Mouse (Mus musculus): ENCODE data around the gene Kmt2b. TPM values are rescaled to one million over a fixed set of nuclear protein-coding genes. Genes with fewer than 3 reads are reported as not detected.

Kmt2b gene
- polyA plus RNA-seq, 1 experiment from 2014 or later, result 7.4 TPM

GRCm38 (mm10) chr7:30540572-30540971 lies 48.0 kb downstream of the Kmt2b start:
- H3K36me3 ChIP-seq, result peaks cover 57% of the 10 kb centered on the region
- H3K4me3 ChIP-seq, result no peak overlapping the region
- H3K9me3 ChIP-seq (replicated peaks), result no peaks in the 10 kb centered on the region
- no peaks in the 10 kb centered on the region for H3K27me3 ChIP-seq (ENCODE audit: low read depth, poor library complexity, severe bottlenecking)
- no peak overlapping the region for H3K27ac ChIP-seq (replicated peaks)
- WGBS, result 88% methylated on average over 7 of the region's 7 CpGs
- no peak for DNase-seq (ENCODE audit: low spot score)
- H3K4me1 ChIP-seq, result peaks cover 7% of the 10 kb centered on the region

GRCm38 (mm10) chr7:30534633-30535577 lies 53.6 kb downstream of the Kmt2b start, which contains the start of gene Arhgap33:
TSS of gene Arhgap33 (minus strand) at chr7:30535060.
- Histone ChIP-seq H3K4me3 (peak within 1 kb of the TSS; percentile 67), H3K36me3 (peaks cover 50% of the 10 kb centered on the region)
- WGBS, result under 1% methylated on average over 78 of the region's 84 CpGs

GRCm38 (mm10) chr7:30533941-30534632 lies 54.4 kb downstream of the Kmt2b start:
- Histone ChIP-seq H3K4me1 (peaks cover 39% of the 10 kb centered on the region), H3K36me3 (peaks cover 50% of the 10 kb centered on the region), H3K4me3 (peak overlapping the region; percentile 67), H3K9me3 (replicated peaks) (no peaks in the 10 kb centered on the region), H3K27ac (replicated peaks) (peak overlapping the region; percentile 97), H3K27me3 (ENCODE audit: low read depth, poor library complexity, severe bottlenecking) (peaks cover 23% of the 10 kb centered on the region)
- DNase-seq (ENCODE audit: low spot score), result no peak
- WGBS, result 6% methylated on average over 26 of the region's 26 CpGs

More at GRCm38 (mm10) chr7:30534633-30535577, 53.6 kb downstream of the Kmt2b start, which contains the start of gene Arhgap33:
- H3K9me3 ChIP-seq (replicated peaks), result no peaks in the 10 kb centered on the region
- peaks cover 23% of the 10 kb centered on the region for H3K27me3 ChIP-seq (ENCODE audit: low read depth, poor library complexity, severe bottlenecking)
- peak; percentile 98 for DNase-seq (ENCODE audit: low spot score)
- H3K27ac ChIP-seq (replicated peaks), result peak within 1 kb of the TSS; percentile 97
- peaks cover 39% of the 10 kb centered on the region for H3K4me1 ChIP-seq

GRCm38 (mm10) chr7:30532931-30533330 lies 55.6 kb downstream of the Kmt2b start:
- Histone ChIP-seq H3K27me3 (ENCODE audit: low read depth, poor library complexity, severe bottlenecking) (peaks cover 25% of the 10 kb centered on the region), H3K36me3 (peaks cover 53% of the 10 kb centered on the region), H3K27ac (replicated peaks) (peak overlapping the region; percentile 97), H3K9me3 (replicated peaks) (no peaks in the 10 kb centered on the region), H3K4me3 (peak overlapping the region; percentile 67), H3K4me1 (peaks cover 39% of the 10 kb centered on the region)
- DNase-seq (ENCODE audit: low spot score), result peak; percentile 49
- WGBS, result 16% methylated on average over 8 of the region's 8 CpGs

- DNase-seq (ENCODE audit: low spot score), result no peak
- Histone ChIP-seq H3K4me3 (no peak overlapping the region), H3K4me1 (peaks cover 46% of the 10 kb centered on the region), H3K27ac (replicated peaks) (no peak overlapping the region), H3K9me3 (replicated peaks) (no peaks in the 10 kb centered on the region), H3K27me3 (ENCODE audit: low read depth, poor library complexity, severe bottlenecking) (peaks cover 37% of the 10 kb centered on the region), H3K36me3 (peaks cover 68% of the 10 kb centered on the region)
- WGBS, result 88% methylated on average over 9 of the region's 9 CpGs
These were observed 57.2 kb downstream of the Kmt2b start for GRCm38 (mm10) chr7:30531291-30531815.

GRCm38 (mm10) chr7:30526981-30527380 lies 61.5 kb downstream of the Kmt2b start:
- DNase-seq (ENCODE audit: low spot score), result no peak

GRCm38 (mm10) chr7:30526399-30526798 lies 62.1 kb downstream of the Kmt2b start:
- H3K9me3 ChIP-seq (replicated peaks), result no peaks in the 10 kb centered on the region
- no peak for DNase-seq (ENCODE audit: low spot score)
- 21% methylated on average over 17 of the region's 17 CpGs for WGBS
- peaks cover 90% of the 10 kb centered on the region for H3K36me3 ChIP-seq
- peaks cover 18% of the 10 kb centered on the region for H3K4me1 ChIP-seq
- peaks cover 16% of the 10 kb centered on the region for H3K27me3 ChIP-seq (ENCODE audit: low read depth, poor library complexity, severe bottlenecking)
- 0 out of 2 replicates have a peak overlapping the region, but pooled peaks have one; percentile 7 for H3K4me3 ChIP-seq
- H3K27ac ChIP-seq (replicated peaks), result peak overlapping the region; percentile 17; the same call in 1 of the 2 replicates

More at GRCm38 (mm10) chr7:30526981-30527380, 61.5 kb downstream of the Kmt2b start:
- H3K27me3 ChIP-seq (ENCODE audit: low read depth, poor library complexity, severe bottlenecking), result peaks cover 20% of the 10 kb centered on the region
- H3K4me3 ChIP-seq, result no peak overlapping the region
- H3K27ac ChIP-seq (replicated peaks), result peak overlapping the region; percentile 17; the same call in 1 of the 2 replicates
- H3K9me3 ChIP-seq (replicated peaks), result no peaks in the 10 kb centered on the region
- peaks cover 17% of the 10 kb centered on the region for H3K4me1 ChIP-seq
- WGBS, result 82% methylated on average over 14 of the region's 14 CpGs
- H3K36me3 ChIP-seq, result peaks cover 96% of the 10 kb centered on the region

GRCm38 (mm10) chr7:30525954-30526353 lies 62.6 kb downstream of the Kmt2b start:
- 32% methylated on average over 10 of the region's 10 CpGs for WGBS
- Histone ChIP-seq H3K36me3 (peaks cover 86% of the 10 kb centered on the region), H3K4me1 (peaks cover 22% of the 10 kb centered on the region)

GRCm38 (mm10) chr7:30524487-30524886 lies 64.0 kb downstream of the Kmt2b start:
- H3K9me3 ChIP-seq (replicated peaks), result no peaks in the 10 kb centered on the region
- 81% methylated on average over 6 of the region's 6 CpGs for WGBS
- peaks cover 35% of the 10 kb centered on the region for H3K4me1 ChIP-seq
- no peak overlapping the region for H3K27ac ChIP-seq (replicated peaks)
- no peak overlapping the region for H3K4me3 ChIP-seq
- DNase-seq (ENCODE audit: low spot score), result no peak
- H3K36me3 ChIP-seq, result peaks cover 71% of the 10 kb centered on the region
- H3K27me3 ChIP-seq (ENCODE audit: low read depth, poor library complexity, severe bottlenecking), result peaks cover 16% of the 10 kb centered on the region

More at GRCm38 (mm10) chr7:30525954-30526353, 62.6 kb downstream of the Kmt2b start:
- H3K9me3 ChIP-seq (replicated peaks), result no peaks in the 10 kb centered on the region
- no peak for DNase-seq (ENCODE audit: low spot score)
- no peak overlapping the region for H3K4me3 ChIP-seq
- peaks cover 16% of the 10 kb centered on the region for H3K27me3 ChIP-seq (ENCODE audit: low read depth, poor library complexity, severe bottlenecking)
- H3K27ac ChIP-seq (replicated peaks), result no peak overlapping the region

- WGBS, result 81% methylated on average over 10 of the region's 10 CpGs
- no peak overlapping the region for H3K4me3 ChIP-seq
- no peak overlapping the region for H3K27ac ChIP-seq (replicated peaks)
- no peaks in the 10 kb centered on the region for H3K9me3 ChIP-seq (replicated peaks)
- peaks cover 55% of the 10 kb centered on the region for H3K36me3 ChIP-seq
- H3K27me3 ChIP-seq (ENCODE audit: low read depth, poor library complexity, severe bottlenecking), result peaks cover 13% of the 10 kb centered on the region
- DNase-seq (ENCODE audit: low spot score), result no peak
- peaks cover 39% of the 10 kb centered on the region for H3K4me1 ChIP-seq
These were observed 65.7 kb downstream of the Kmt2b start for GRCm38 (mm10) chr7:30522871-30523270.

GRCm38 (mm10) chr7:30520856-30521255 lies 67.7 kb downstream of the Kmt2b start:
- no peaks in the 10 kb centered on the region for H3K27me3 ChIP-seq (ENCODE audit: low read depth, poor library complexity, severe bottlenecking)
- no peak for DNase-seq (ENCODE audit: low spot score)
- H3K9me3 ChIP-seq (replicated peaks), result no peaks in the 10 kb centered on the region
- H3K4me3 ChIP-seq, result no peak overlapping the region
- H3K36me3 ChIP-seq, result peaks cover 35% of the 10 kb centered on the region
- peak overlapping the region; percentile 2 for H3K27ac ChIP-seq (replicated peaks)
- peaks cover 27% of the 10 kb centered on the region for H3K4me1 ChIP-seq
- 85% methylated on average over 5 of the region's 5 CpGs for WGBS

GRCm38 (mm10) chr7:30520396-30520795 lies 68.1 kb downstream of the Kmt2b start:
- DNase-seq (ENCODE audit: low spot score), result no peak
- peaks cover 30% of the 10 kb centered on the region for H3K36me3 ChIP-seq
- H3K4me3 ChIP-seq, result no peak overlapping the region
- no peaks in the 10 kb centered on the region for H3K9me3 ChIP-seq (replicated peaks)
- H3K4me1 ChIP-seq, result peaks cover 30% of the 10 kb centered on the region
- H3K27me3 ChIP-seq (ENCODE audit: low read depth, poor library complexity, severe bottlenecking), result peaks cover 4% of the 10 kb centered on the region; the same call in 1 of the 2 replicates
- H3K27ac ChIP-seq (replicated peaks), result peak overlapping the region; percentile 2; the same call in 1 of the 2 replicates
- WGBS, result 72% methylated on average over 4 of the region's 4 CpGs

All from midbrain, embryonic 10.5 days (tissue).